ENCODE assay signal across 1 mouse cellular context in genomic region chr12:110857196-110857595, GRCm38 (mm10).
TF ChIP-seq lines count a peak whose summit lies in the region.

No protein-coding gene starts in this region.

TF ChIP-seq in CH12.LX, 34 proteins besides CTCF, POLR2A, EP300 and RAD21:
- no peak for TF ChIP-seq USF2 (conservative IDR thresholded peaks at IDR 0.05; ENCODE audit: low read depth, low read length)
- no peak for TF ChIP-seq POLR2AphosphoS2 (IDR thresholded peaks at IDR 0.05; ENCODE audit: low read depth, low read length)
- TF ChIP-seq SIN3A (IDR thresholded peaks at IDR 0.05; ENCODE audit: low read length), result peak; percentile 29; the same call in 1 of the 2 replicates
